Mouse (Mus musculus) MN1 (cell line): ENCODE data around the gene Cetn4.

Experiments used
- DNase-seq: peaks from one replicate; pipeline ENCODE4 v3.0.0-alpha.2; 2016; ENCODE audit warnings: low spot score

Gene Cetn4

GRCm38 (mm10) chr3:37302685-37303084 lies 9.8 kb downstream of the Cetn4 start:
- no peak for DNase-seq

GRCm38 (mm10) chr3:37299470-37299869 lies 13.0 kb downstream of the Cetn4 start:
- DNase-seq, result no peak

DNA sequence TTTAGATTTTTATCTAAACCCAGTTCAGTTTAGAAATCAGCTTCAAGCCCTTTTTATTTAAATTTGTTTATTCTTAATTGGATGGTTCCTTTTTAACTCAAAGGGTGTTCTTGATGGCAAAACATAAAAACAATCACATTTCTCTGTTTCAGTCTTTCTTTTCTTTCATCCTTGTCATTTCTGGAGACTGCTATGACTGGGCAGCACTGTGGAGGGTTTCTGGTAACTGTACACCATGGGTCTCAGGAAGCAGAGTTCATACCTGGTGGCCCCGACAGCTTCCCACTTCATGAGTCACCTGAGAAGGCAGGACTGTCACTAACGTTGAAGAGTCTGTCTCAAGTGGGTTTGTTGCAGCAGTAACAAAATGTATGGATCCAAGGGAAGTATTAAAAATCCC lies 19.9 kb downstream of the Cetn4 start:
- no peak for DNase-seq

GRCm38 (mm10) chr3:37291929-37292328 lies 20.6 kb downstream of the Cetn4 start:
- DNase-seq, result no peak

DNA sequence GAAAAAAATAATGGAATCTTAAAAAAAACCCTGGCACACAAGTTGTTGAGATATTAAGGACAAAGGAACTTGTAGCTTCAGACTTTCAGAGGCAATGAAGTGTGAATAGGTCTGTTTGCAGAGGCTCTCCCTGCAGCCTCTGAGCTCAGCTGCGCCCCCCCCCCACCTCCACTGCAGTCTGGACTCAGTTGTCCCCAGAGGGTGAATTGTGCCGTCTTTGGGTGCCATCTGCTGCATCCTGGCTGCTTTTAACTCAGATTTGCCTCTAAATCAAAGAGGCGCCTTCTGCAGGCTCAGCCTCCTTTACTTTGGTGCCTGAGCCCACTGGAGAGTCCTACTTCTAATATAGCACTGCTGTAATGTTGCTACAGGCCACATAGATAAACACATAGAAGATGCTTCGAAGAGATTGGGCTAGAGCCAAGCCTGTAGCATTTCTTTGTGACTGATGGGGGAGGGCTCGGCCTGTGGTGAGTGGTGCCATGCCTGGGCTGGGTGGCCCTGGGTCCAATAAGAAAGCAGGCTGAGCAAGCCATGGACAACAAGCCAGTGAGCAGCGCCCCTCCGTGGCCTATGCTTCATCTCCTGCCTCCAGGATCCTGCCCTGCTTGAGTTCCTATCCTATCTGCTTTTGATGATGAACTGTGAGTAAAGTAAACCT lies 21.5 kb downstream of the Cetn4 start:
- no peak for DNase-seq

GRCm38 (mm10) chr3:37289237-37289636 lies 23.3 kb downstream of the Cetn4 start:
- no peak for DNase-seq

- no peak for DNase-seq
Observed at GRCm38 (mm10) chr3:37283234-37283633, 29.3 kb downstream of the Cetn4 start.

GRCm38 (mm10) chr3:37282299-37282922 lies 30.1 kb downstream of the Cetn4 start:
- DNase-seq, result no peak

- no peak for DNase-seq
Observed at GRCm38 (mm10) chr3:37280871-37281270, 31.6 kb downstream of the Cetn4 start.

DNA sequence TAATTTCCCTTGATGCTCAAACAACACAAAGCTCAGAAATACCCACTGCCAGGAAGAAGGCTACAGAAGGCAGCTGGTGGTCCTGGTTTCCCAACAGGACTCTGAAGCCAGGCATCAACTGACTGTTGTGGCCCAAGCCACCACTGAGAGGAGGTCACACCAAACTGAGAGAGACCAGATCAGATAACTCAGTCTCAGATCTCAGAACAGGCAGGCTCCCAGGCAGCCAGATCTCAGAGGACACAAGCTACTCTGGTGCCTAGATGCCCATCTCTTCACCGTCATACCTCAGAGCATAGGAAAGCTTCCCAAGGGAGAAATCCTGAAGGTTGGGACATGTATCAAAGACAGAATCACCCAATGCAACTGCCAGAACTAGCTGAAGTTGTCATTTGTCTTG lies 32.3 kb downstream of the Cetn4 start:
- DNase-seq, result no peak

DNA sequence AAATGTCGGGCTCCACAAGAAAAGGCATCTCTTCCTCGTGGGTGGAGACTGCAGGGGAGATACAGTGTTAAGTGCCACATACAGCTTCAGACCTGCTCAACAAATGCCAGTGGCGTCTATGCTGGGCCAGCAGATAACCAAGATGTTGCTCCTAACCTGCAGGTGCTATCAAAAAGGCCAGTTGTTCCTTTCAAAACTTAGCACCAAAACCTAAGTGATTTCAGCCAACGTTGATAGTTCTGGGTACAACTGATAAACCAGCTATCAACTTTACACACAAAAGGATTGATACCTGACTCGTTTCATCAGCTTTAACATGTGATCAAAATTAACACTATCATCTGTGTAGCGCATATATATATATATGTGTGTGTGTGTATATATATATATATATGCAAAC lies 37.8 kb downstream of the Cetn4 start:
- no peak for DNase-seq

GRCm38 (mm10) chr3:37273092-37273491 lies 39.4 kb downstream of the Cetn4 start:
- no peak for DNase-seq

DNA sequence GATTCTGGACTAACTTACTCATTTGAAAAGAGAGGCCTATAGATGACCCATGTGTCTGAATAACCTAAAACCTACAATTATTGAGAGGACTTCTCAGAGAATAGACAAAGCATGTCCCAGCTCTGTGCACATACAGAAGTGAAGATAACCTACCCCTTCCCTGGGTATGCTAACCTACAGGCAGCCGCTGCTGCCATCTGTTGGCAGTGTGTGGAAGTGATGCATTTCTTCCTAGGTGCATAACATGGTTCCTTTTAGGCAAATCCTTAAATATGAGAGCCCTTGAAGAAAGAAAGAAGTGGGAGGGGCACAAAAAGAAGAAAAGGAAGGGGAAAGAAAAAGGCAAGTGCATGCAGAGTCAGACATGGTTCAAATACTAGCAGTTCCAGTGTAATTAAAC lies 41.3 kb downstream of the Cetn4 start:
- DNase-seq, result peak; percentile 24

GRCm38 (mm10) chr3:37269926-37270325 lies 42.6 kb downstream of the Cetn4 start:
- DNase-seq, result no peak

DNA sequence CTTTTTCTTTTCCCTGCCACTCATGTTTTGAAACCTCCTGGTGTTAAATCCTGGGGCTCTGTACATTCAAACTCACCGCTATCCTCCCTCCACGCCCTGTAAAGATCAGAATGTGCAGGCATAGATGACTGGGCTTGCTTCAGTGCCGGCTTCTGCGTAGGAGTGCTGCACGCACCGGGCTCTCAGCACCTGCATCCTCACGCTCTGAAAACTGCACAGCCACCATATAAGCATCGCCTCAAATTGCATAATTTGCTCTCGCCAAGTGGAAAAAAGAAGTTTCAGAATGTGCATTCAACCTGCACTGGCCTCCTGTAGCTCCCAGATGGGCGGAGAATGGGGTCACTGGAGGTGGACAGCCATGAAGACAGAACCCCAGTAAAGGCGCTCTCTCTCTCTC lies 44.2 kb downstream of the Cetn4 start:
- DNase-seq, result no peak

DNA sequence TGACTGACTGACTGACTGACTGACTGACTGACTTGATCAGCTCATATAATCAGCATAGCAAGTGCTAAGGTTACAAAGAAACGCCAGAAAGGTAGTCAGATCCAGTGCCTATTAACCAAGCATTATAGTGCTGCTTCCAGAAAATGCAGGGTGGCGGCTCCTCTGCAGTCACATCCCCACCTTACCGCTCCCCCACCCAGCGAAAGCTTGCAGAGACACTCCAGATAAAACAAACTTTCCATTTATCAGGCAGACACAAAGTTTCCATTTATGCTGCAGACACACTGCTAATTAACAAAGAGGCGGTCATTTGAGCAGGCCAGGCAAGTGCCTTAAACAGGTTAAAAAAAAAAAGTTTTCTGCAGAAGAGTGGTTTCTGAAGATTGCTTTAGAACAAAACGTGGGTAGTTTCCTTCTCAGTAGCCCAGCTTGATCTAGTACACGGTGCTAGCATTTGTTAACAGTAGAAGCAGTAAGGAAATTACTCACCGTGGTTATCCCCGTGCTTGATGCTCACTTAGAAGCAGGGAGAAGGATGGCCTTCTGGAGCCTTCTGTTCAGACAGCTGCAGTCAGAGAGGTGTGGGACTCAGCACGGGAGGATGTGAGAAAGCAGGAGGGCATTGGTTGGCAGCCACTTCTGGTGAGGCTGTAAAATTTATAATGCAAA lies 53.0 kb downstream of the Cetn4 start:
- DNase-seq, result no peak

- DNase-seq, result no peak
Observed at GRCm38 (mm10) chr3:37257776-37258175, 54.7 kb downstream of the Cetn4 start.
